Mouse (Mus musculus): ENCODE measurements at regions not wholly inside any gene's neighbourhood (a gene's known extent, or its start where the extent isn't known, plus 50 kb on each side); places are given as distances from the start of the nearest gene placed in this dataset.

- H3K27me3 ChIP-seq (ENCODE audit: control insufficient read depth, insufficient read depth, low read length): no peaks in the 10 kb centered on the region
- 86% methylated on average over 5 of the region's 5 CpGs for WGBS
- H3K4me2 ChIP-seq: no peak overlapping the region
- no peaks in the 10 kb centered on the region for H3K4me1 ChIP-seq (ENCODE audit: control insufficient read depth, insufficient read depth, low read length)
- no peak for DNase-seq (ENCODE audit: low spot score, missing footprints)
- no peak overlapping the region for H3K27ac ChIP-seq (ENCODE audit: low read depth, low read length)
- H3K9ac ChIP-seq (ENCODE audit: low read length): no peak overlapping the region
- no peak for ATAC-seq (ENCODE audit: low FRiP score)
- H3K36me3 ChIP-seq (ENCODE audit: control insufficient read depth, insufficient read depth, low read length): no peaks in the 10 kb centered on the region
- no peaks in the 10 kb centered on the region for H3K9me3 ChIP-seq (ENCODE audit: control insufficient read depth, low read length)
- H3K4me3 ChIP-seq (ENCODE audit: low read depth, low read length): no peak overlapping the region
Observed at GRCm38 (mm10) chr11:34153749-34154525, 54.0 kb downstream of the Foxi1 start.

DNA sequence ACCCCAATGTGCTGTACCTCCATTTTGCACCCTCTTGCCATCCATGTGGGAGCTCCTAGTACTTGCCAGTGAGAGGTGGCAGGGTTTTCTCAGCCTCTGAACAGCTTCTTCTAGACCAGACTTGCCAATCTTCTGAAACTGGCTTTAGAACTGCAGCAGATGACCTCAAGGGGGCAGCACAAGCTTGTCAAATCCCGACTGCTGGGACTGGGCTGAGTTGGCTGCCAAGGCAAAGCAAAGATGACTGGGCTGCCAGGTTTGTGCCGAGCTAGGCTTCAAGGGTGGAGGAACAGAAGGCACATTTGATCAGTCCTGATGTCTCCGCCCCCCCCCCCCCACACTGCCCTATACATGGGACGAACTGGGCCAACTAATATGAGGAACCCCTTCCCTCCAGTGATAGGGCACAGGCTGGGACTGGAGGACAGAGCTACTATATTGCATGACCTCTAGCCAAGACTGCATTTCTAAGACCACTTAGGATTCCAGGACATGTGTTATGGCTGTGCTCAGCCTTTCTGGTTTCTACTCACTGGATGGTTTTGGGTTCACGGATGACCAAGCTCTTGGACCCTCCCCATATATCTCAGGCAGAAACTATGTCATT, 51.1 kb upstream of the 4930469K13Rik start:
- peak; percentile 42; the same call in 1 of the 2 replicates for ATAC-seq (ENCODE audit: low FRiP score)

More for the DNA sequence above, 51.1 kb upstream of the 4930469K13Rik start:
- Histone ChIP-seq H3K36me3 (ENCODE audit: control insufficient read depth, insufficient read depth, low read length) (no peaks in the 10 kb centered on the region), H3K4me1 (ENCODE audit: control insufficient read depth, insufficient read depth, low read length) (no peaks in the 10 kb centered on the region), H3K27ac (ENCODE audit: low read depth, low read length) (no peak overlapping the region), H3K27me3 (ENCODE audit: control insufficient read depth, insufficient read depth, low read length) (no peaks in the 10 kb centered on the region), H3K4me2 (no peak overlapping the region), H3K9ac (ENCODE audit: low read length) (no peak overlapping the region), H3K9me3 (ENCODE audit: control insufficient read depth, low read length) (no peaks in the 10 kb centered on the region), H3K4me3 (ENCODE audit: low read depth, low read length) (no peak overlapping the region)
- 31% methylated on average over 5 of the region's 5 CpGs for WGBS
- DNase-seq (ENCODE audit: low spot score, missing footprints): peak; percentile 93
